ENCODE assay signal across 31 mouse cellular contexts in genomic region chr13:31631291-31631690, GRCm38 (mm10). TPM values are rescaled to one million over a fixed set of nuclear protein-coding genes. Genes with fewer than 3 reads are reported as not detected.
DNase-seq lines count a peak whose midpoint lies in the region; ATAC-seq and TF ChIP-seq lines count a peak whose summit lies in the region.
"Had no signal": no experiment of that assay in that cellular context is flagged by ENCODE, and none has a peak within 500 bp of the region (broad histone marks: within the 10 kb centered on the region; RNA-seq: fewer than 3 reads in every experiment).

No protein-coding gene starts in this region.

- TF ChIP-seq CTCF in intestine, postnatal 0 days (IDR thresholded peaks at IDR 0.05; ENCODE audit: low read depth), result no peak

- peaks cover 18% of the 10 kb centered on the region for H3K4me1 ChIP-seq in embryonic facial prominence, embryonic 12.5 days
- peaks cover 49% of the 10 kb centered on the region for H3K4me1 ChIP-seq in embryonic facial prominence, embryonic 10.5 days
- H3K4me1 ChIP-seq in lung, embryonic 16.5 days (replicated peaks; ENCODE audit: control insufficient read depth, insufficient read depth, low read length), result peaks cover 10% of the 10 kb centered on the region
- peaks cover 20% of the 10 kb centered on the region for H3K4me1 ChIP-seq in embryonic facial prominence, embryonic 13.5 days
- no peaks in the 10 kb centered on the region for H3K4me1 ChIP-seq in intestine, postnatal 0 days (replicated peaks; ENCODE audit: control insufficient read depth, insufficient read depth, low read length)

- H3K36me3 ChIP-seq in embryonic facial prominence, embryonic 12.5 days, result no peaks in the 10 kb centered on the region
- 0 out of 2 replicates have a peak, but pooled peaks cover 5% of the 10 kb centered on the region for H3K36me3 ChIP-seq in embryonic facial prominence, embryonic 10.5 days (replicated peaks)
- H3K36me3 ChIP-seq in lung, embryonic 16.5 days (ENCODE audit: control insufficient read depth, insufficient read depth, low read length), result 0 out of 2 replicates have a peak, but pooled peaks cover 5% of the 10 kb centered on the region
- no peaks in the 10 kb centered on the region for H3K36me3 ChIP-seq in embryonic facial prominence, embryonic 13.5 days
- no peaks in the 10 kb centered on the region for H3K36me3 ChIP-seq in intestine, postnatal 0 days (ENCODE audit: control insufficient read depth, insufficient read depth)
- H3K36me3 ChIP-seq: G1E; hindbrain, embryonic 13.5 days; limb, embryonic 13.5 days; neural tube, embryonic 12.5 days had no signal

- H3K27me3 ChIP-seq in embryonic facial prominence, embryonic 12.5 days, result peaks cover 67% of the 10 kb centered on the region
- peaks cover 87% of the 10 kb centered on the region for H3K27me3 ChIP-seq in embryonic facial prominence, embryonic 10.5 days (replicated peaks; ENCODE audit: low read depth, poor library complexity, severe bottlenecking)
- H3K27me3 ChIP-seq in lung, embryonic 16.5 days (ENCODE audit: control insufficient read depth, insufficient read depth, low read depth, low read length), result peaks cover 50% of the 10 kb centered on the region
- peaks cover 85% of the 10 kb centered on the region for H3K27me3 ChIP-seq in embryonic facial prominence, embryonic 13.5 days
- peaks cover 61% of the 10 kb centered on the region for H3K27me3 ChIP-seq in intestine, postnatal 0 days (replicated peaks; ENCODE audit: control insufficient read depth, insufficient read depth, low read length)
- H3K27me3 ChIP-seq: Patski had no signal

- no peaks in the 10 kb centered on the region for H3K9me3 ChIP-seq in embryonic facial prominence, embryonic 12.5 days
- no peaks in the 10 kb centered on the region for H3K9me3 ChIP-seq in embryonic facial prominence, embryonic 10.5 days
- no peaks in the 10 kb centered on the region for H3K9me3 ChIP-seq in lung, embryonic 16.5 days (ENCODE audit: control insufficient read depth, low read length)
- H3K9me3 ChIP-seq in embryonic facial prominence, embryonic 13.5 days, result no peaks in the 10 kb centered on the region
- no peaks in the 10 kb centered on the region for H3K9me3 ChIP-seq in intestine, postnatal 0 days (ENCODE audit: control insufficient read depth)
- H3K9me3 ChIP-seq: forebrain, embryonic 13.5 days; hindbrain, embryonic 13.5 days; limb, embryonic 13.5 days; neural tube, embryonic 12.5 days had no signal

- peak overlapping the region; percentile 85 for H3K4me2 ChIP-seq in embryonic facial prominence, embryonic 12.5 days (replicated peaks)
- H3K4me2 ChIP-seq in lung, embryonic 16.5 days (ENCODE audit: low read depth, low read length), result peak overlapping the region; percentile 20; the same call in 1 of the 2 replicates
- peak overlapping the region; percentile 27; the same call in 1 of the 2 replicates for H3K4me2 ChIP-seq in embryonic facial prominence, embryonic 13.5 days
- H3K4me2 ChIP-seq in intestine, postnatal 0 days (replicated peaks; ENCODE audit: low read depth), result peak overlapping the region; percentile 85; the same call in 1 of the 2 replicates
- H3K4me2 ChIP-seq: forebrain, embryonic 13.5 days; heart, embryonic 11.5 days; limb, embryonic 13.5 days; liver, embryonic 11.5 days had no signal

- no peak overlapping the region for H3K9ac ChIP-seq in embryonic facial prominence, embryonic 12.5 days
- 0 out of 2 replicates have a peak overlapping the region, but pooled peaks have one; percentile 7 for H3K9ac ChIP-seq in lung, embryonic 16.5 days (ENCODE audit: low read length)
- no peak overlapping the region for H3K9ac ChIP-seq in embryonic facial prominence, embryonic 13.5 days
- no peak overlapping the region for H3K9ac ChIP-seq in intestine, postnatal 0 days (ENCODE audit: low read depth, low read length)
- H3K9ac ChIP-seq: forebrain, embryonic 13.5 days; hindbrain, embryonic 13.5 days; limb, embryonic 13.5 days; neural tube, embryonic 12.5 days had no signal

- no peak overlapping the region for H3K4me3 ChIP-seq in embryonic facial prominence, embryonic 12.5 days
- no peak overlapping the region for H3K4me3 ChIP-seq in embryonic facial prominence, embryonic 10.5 days
- H3K4me3 ChIP-seq in lung, embryonic 16.5 days (ENCODE audit: low read length), result no peak overlapping the region
- H3K4me3 ChIP-seq in embryonic facial prominence, embryonic 13.5 days, result no peak overlapping the region
- H3K4me3 ChIP-seq in intestine, postnatal 0 days (ENCODE audit: low read depth, low read length), result no peak overlapping the region
- H3K4me3 ChIP-seq: forebrain, embryonic 13.5 days; left cerebral cortex, adult 2 months; myocyte; neural tube, embryonic 12.5 days had no signal

- intact Hi-C loops in gastrocnemius, postnatal 36 days (cut with DNase I), result no loop called here

- no peak for DNase-seq in embryonic facial prominence, embryonic 10.5 days (ENCODE audit: low spot score)
- no peak for DNase-seq in lung, postnatal 36 days
- no peak for DNase-seq in gastrocnemius, postnatal 36 days
- no peak for DNase-seq in left cerebral cortex, adult 11 months (ENCODE audit: low spot score)
- DNase-seq: adrenal gland, postnatal 14 days; cerebellum, adult 11 months; cerebellum, adult 9-10 months; cerebellum, postnatal 36 days; gastrocnemius, postnatal 14 days; heart, adult 18-20 months; heart, postnatal 36 days; kidney, adult 8-10 months; thymus, adult 18-20 months; thymus, postnatal 25 days had no signal

- ATAC-seq in embryonic facial prominence, embryonic 12.5 days (ENCODE audit: insufficient number of reproducible peaks, insufficient read depth, low FRiP score, low TSS enrichment), result no peak
- ATAC-seq in lung, embryonic 16.5 days (ENCODE audit: low read depth), result no peak
- no peak for ATAC-seq in embryonic facial prominence, embryonic 13.5 days (ENCODE audit: insufficient number of reproducible peaks, insufficient read depth, low FRiP score, low TSS enrichment, low read depth)
- no peak for ATAC-seq in intestine, postnatal 0 days
- ATAC-seq: forebrain, embryonic 13.5 days; Patski had no signal

- 16% methylated on average over 3 of the region's 3 CpGs for WGBS in embryonic facial prominence, embryonic 12.5 days
- WGBS in embryonic facial prominence, embryonic 10.5 days, result 19% methylated on average over 3 of the region's 3 CpGs
- 25% methylated on average over 3 of the region's 3 CpGs for WGBS in lung, embryonic 16.5 days
- 18% methylated on average over 3 of the region's 3 CpGs for WGBS in embryonic facial prominence, embryonic 13.5 days
- 22% methylated on average over 3 of the region's 3 CpGs for WGBS in intestine, postnatal 0 days

- no peak overlapping the region for H3K27ac ChIP-seq in embryonic facial prominence, embryonic 12.5 days
- no peak overlapping the region for H3K27ac ChIP-seq in embryonic facial prominence, embryonic 10.5 days (replicated peaks)
- 0 out of 2 replicates have a peak overlapping the region, but pooled peaks have one; percentile 39 for H3K27ac ChIP-seq in lung, embryonic 16.5 days (ENCODE audit: low read length)
- no peak overlapping the region for H3K27ac ChIP-seq in embryonic facial prominence, embryonic 13.5 days
- H3K27ac ChIP-seq in intestine, postnatal 0 days (ENCODE audit: low read depth, low read length), result no peak overlapping the region
- H3K27ac ChIP-seq: forebrain, embryonic 13.5 days; hindbrain, embryonic 13.5 days; kidney, postnatal 0 days; left cerebral cortex, adult 2 months; limb, embryonic 13.5 days; macrophage; neural tube, embryonic 12.5 days had no signal

RNA-seq across cellular contexts. Expression of gene Foxf2, which starts 5.7 kb away (rescaled TPM):
- 21.4 and 25.8 TPM in 2 replicates for polyA plus RNA-seq in embryonic facial prominence, embryonic 12.5 days (2016; fragmentation: Nextera tagmentation; extraction: Ambion mirVana)
- polyA plus RNA-seq in embryonic facial prominence, embryonic 10.5 days (2016; fragmentation: Nextera tagmentation; extraction: Ambion mirVana), result 10.8 and 12.8 TPM in 2 replicates
- 19.4 and 22.9 TPM in 2 replicates for polyA plus RNA-seq in lung, embryonic 16.5 days (2015; fragmentation: Nextera tagmentation; extraction: Ambion mirVana)
- polyA plus RNA-seq in embryonic facial prominence, embryonic 13.5 days (2015; fragmentation: Nextera tagmentation; extraction: Ambion mirVana), result 3.9 and 7.5 TPM in 2 replicates
- polyA plus RNA-seq in intestine, postnatal 0 days (2015; fragmentation: Nextera tagmentation; extraction: Ambion mirVana), result 9.3 and 10.6 TPM in 2 replicates
- total RNA-seq in gastrocnemius, postnatal 36 days (2021), result not detected
- total RNA-seq: adrenal gland, postnatal 14 days; heart, adult 18-20 months; megakaryocyte-erythroid progenitor cell, adult 5-6 weeks had no signal
- polyA plus RNA-seq: G1E; kidney, postnatal 0 days; macrophage had no signal

Comparison
In these comparisons a context has a peak if more than half of its experiments do, and no peak if none do; other contexts are left out.
1. H3K4me2 ChIP-seq: peak in every context shown above with its lines; median percentile 85 in embryonic facial prominence, embryonic 12.5 days; 85 in intestine, postnatal 0 days; 27 in embryonic facial prominence, embryonic 13.5 days; 20 in lung, embryonic 16.5 days.